Mouse (Mus musculus) colon, adult 2 months (tissue): Measurements from ENCODE around the gene Zfp655. TPM values are rescaled to one million over a fixed set of nuclear protein-coding genes. Genes with fewer than 3 reads are reported as not detected.

Source experiments
- polyA plus RNA-seq: library from polyadenylated mRNA; depleted of rRNA; stranded (reverse); fragments of >200 nt; gene quantifications from 2 replicates; pipeline ENCODE4 v1.2.3, GENCODE M21; 2012; rRNA removed

The Zfp655 gene
- polyA plus RNA-seq: 7.7 and 9.9 TPM in 2 replicates

GRCm38 (mm10) chr5:145231367-145231871 is at the start of gene Zfp655:
TSS of gene Zfp655 (plus strand) at chr5:145231715.

DNA sequence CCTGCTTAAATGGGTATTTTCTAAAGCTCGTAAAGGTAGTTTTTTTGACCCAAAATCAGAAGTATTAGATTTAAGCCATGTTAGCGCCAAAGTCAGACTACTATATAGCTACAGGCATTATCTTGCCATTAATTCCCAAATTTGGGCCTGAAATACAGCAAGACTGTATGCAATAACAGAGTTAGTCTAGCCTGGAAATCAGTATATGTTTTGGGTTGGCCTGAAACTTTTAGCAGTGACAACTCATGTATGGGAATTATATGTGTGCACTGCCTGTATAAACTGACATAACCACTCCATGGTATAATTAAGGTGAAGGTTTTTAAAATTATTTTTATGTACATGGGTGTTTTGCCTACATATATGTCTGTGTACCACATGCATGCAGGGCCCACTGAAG is 39.6 kb upstream of the Zfp655 start, which contains the start of gene Atp5j2:
Gene Atp5j2, minus strand, starts transcription at position 101 of the 400 bp plus-strand sequence.

GRCm38 (mm10) chr5:145201321-145201991 is 30.1 kb upstream of the Zfp655 start, which contains the start of gene Zkscan14:
TSS of gene Zkscan14 (minus strand) at chr5:145201868.

DNA sequence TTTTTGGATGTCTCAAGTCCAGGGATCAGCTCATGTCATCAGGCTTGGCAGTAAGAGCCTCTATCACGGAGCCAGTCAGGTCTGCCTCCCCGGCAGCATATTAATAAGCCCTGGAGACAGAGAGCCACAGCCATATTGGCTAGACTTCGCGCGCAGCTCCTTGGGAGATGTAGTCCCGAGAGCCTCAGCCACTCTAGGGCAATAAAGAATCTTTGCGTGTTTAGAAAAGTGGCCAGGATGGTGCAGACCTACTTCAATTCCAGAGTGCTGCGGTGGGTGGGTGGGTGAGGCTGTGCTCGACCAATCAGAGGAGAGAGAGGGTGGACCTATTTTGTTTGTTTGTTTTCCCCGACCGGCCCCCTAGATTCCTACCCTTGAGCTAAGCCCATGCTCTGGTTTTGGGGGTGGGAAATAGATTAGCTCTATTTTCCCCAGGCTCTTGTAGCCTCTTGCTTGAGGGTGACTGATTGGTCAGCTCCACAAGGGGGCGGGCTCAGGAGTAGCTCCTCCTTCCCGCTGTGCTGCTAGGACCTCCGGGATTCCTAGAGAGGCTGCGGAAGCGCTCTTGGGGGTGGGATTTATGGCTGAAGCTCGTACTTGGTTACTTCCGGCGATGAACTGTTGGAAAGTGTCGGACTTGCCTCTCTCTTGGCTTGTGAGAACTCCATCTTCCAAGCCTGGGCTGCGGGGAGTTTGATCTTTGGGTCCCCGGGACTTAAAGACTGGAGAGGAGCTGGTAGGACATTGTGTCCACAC is 27.4 kb upstream of the Zfp655 start, which contains the start of gene Zkscan5:
Gene Zkscan5, plus strand, starts transcription at position 627 of the 756 bp plus-strand sequence.

DNA sequence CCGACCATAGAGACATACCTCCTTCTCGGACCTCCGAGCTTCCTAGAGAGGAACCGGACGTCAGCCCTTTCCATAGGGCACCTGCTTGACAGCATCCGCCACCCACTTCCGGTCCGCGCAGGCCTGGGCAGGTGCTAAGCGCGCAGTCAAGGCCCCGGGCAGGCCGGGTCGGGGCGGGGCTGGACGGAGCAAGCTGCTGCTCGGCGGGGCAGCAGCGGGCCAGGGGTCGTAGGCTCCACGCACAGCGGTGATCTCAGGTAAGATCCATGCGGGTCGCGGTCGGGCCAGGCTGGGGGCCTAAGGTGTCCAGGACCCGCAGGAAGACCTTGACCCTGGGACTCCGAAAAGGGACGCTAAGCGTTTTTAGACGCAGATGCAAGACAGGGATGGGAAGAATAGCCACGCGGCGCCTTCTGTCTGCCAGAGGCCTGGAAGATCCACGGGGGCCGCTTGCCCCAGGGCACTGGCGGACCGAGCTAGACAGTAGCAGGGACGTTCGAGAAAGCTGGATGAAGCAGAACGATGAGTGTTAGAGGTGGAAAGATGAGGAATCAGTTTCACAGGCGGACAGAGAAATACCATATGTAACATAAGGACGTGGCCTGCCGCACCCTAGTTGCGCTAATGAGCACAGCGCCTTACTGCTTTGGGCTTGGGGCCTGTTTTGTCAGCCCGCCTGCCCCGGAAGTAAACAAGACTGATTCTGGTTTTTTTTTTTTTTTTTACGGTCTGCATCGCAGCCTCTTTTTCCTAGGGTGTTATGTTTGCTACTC is 49.0 kb downstream of the Zfp655 start, which contains the start of gene Zscan25:
Gene Zscan25, plus strand, starts transcription at position 130 of the 773 bp plus-strand sequence.

Other genes with a start within 250 kb of the Zfp655 start
- gene Gm4871, start 199.0 kb upstream of the Zfp655 start, polyA plus RNA-seq: not detected in 2 replicates
- not detected in 2 replicates for gene 1700018F24Rik, start 188.7 kb upstream of the Zfp655 start, polyA plus RNA-seq
- 97.8 and 103 TPM in 2 replicates for gene Arpc1a, start 147.9 kb upstream of the Zfp655 start, polyA plus RNA-seq
- not detected in 2 replicates for gene Kpna7, start 147.7 kb upstream of the Zfp655 start, polyA plus RNA-seq
- 959 and 1,102 TPM in 2 replicates for gene Arpc1b, start 117.5 kb upstream of the Zfp655 start, polyA plus RNA-seq
- gene Pdap1, start 91.5 kb upstream of the Zfp655 start, polyA plus RNA-seq: 19.0 and 22.0 TPM in 2 replicates
- gene Bud31, start 91.4 kb upstream of the Zfp655 start, polyA plus RNA-seq: 35.8 and 40.5 TPM in 2 replicates
- 11.1 and 13.6 TPM in 2 replicates for gene Ptcd1, start 64.6 kb upstream of the Zfp655 start, polyA plus RNA-seq
- 24.1 and 24.8 TPM in 2 replicates for gene Cpsf4, start 64.5 kb upstream of the Zfp655 start, polyA plus RNA-seq
- gene Atp5j2, start 39.7 kb upstream of the Zfp655 start, polyA plus RNA-seq: 162 and 166 TPM in 2 replicates
- gene Zkscan14, start 29.8 kb upstream of the Zfp655 start, polyA plus RNA-seq: 2.6 and 2.8 TPM in 2 replicates
- gene Zkscan5, start 27.2 kb upstream of the Zfp655 start, polyA plus RNA-seq: 3.8 and 4.0 TPM in 2 replicates
- 18.9 and 19.1 TPM in 2 replicates for gene Zscan25, start 48.8 kb downstream of the Zfp655 start, polyA plus RNA-seq
- not detected in 2 replicates for gene Cyp3a57, start 113.6 kb downstream of the Zfp655 start, polyA plus RNA-seq
- gene Cyp3a16, start 238.0 kb downstream of the Zfp655 start, polyA plus RNA-seq: not detected in 2 replicates